Mouse (Mus musculus): ENCODE measurements around the gene Tmem63b.

DNA sequence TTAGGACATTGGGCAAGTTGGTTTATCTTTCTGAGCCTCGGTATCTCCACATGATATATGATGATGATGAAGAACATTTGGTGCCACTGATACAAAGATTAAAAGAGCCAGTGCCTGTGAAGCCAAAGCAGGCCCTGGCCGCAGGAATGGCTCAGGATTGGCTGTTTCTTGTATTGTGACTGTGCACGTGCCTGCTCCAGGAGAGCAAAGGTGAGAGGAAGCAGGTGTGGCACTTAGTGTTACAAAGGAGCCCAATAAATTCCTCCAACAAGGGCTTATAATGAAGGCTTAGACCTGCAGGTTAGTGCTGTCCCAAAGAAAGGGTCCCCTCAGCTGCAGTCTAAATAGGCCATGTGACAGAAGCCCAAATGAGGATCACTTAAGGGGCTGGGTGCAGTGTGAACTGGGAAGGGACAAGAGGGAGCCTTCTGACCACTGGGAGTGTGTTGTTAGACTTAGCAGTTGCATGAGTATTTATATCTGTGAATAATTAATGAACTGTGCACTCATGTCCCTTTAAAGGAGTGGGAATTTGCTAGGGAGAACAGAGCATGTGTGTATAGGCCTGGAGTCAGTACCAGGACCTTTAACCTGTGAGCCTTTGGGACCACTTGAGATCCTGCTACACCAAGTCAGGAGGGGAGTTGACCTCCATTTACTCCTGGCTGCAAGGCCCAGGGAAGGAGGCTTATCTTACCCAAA lies 12.5 kb upstream of the Tmem63b start:
- no peak for TF ChIP-seq POLR2A (IDR thresholded peaks at IDR 0.05; ENCODE audit: extremely low read depth, insufficient read depth, low read length)
- no peak for TF ChIP-seq CTCF (IDR thresholded peaks at IDR 0.05; ENCODE audit: low read depth, low read length)

Measured in liver, adult 2 months (tissue).